Mouse (Mus musculus): ENCODE results near the gene Prrg4.
"Not testable (repeated sequence)": the region's sequence is repeated elsewhere in the genome, so short reads cannot be mapped to it uniquely, and the experiment has no call there.

Gene Prrg4

DNA sequence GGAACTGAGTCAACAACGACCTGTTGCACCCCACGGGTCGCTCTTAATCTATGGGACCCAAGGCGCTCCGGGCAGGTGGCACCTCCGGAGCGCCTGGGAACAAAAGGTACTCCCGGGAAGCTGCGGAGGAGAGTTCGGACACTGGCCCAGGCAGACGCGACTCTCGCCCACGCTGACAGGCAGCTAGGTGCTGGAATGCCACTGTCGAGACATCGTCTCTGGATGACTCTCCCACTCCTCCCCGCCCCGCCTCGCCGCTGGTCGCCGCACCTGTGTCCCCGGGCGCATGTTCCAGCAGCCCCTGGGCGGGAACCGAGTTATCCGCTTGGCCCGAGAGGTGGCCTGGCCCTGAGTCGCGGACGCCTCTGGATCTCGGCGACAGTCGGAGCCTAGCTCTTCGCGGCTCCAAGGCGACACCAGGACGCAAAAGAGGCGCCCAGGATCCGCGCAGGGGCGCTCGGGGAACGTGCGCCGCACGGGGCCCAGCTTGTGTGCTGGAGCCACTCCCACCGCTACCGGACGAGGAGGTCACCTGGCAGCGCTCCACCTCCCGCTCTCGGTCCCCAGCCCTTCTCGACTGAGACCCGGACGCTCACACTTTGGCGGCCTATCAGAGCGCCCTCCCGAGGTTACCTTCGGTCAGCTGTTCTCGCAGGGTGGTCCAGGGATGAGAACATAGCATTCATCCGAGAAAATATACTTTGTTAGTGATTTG is at the start of gene Prrg4:
Prrg4 (minus strand) TSS at position 601 of the 715 bp plus-strand sequence.
- peak; percentile 61 for DNase-seq (ENCODE audit: low spot score)

DNA sequence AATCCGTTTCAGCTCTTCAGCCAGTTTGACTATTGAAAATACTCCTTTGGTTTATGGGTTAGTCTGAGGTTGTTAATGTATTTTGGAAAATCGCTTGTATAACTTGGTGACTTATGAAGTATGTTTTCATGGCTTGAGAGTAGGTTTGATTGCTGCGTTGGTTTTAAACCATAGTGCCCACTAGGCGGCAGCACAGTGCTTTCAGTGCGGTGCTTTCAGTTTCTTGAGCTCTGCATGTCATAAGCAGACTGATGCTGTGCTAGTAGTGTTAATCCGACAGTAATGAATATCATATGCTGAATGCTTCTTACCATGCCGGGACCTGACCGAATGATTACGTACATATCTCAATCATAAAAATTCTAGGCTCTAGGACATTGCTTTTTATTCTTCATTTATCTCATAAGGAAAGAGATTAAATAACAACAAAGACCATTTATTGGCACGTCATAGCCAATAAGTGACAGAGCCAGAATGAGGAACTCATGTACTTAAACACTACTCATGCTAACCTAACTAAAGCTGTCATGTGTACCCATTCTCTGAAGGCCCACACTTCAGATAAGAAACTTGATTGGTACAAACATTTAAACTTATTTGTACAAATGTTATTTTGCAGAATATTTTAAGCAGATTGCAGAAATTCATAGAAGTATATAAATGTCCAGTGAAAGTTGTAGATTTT is 38.3 kb upstream of the Prrg4 start:
- peak; percentile 90 for DNase-seq (ENCODE audit: low spot score)

DNA sequence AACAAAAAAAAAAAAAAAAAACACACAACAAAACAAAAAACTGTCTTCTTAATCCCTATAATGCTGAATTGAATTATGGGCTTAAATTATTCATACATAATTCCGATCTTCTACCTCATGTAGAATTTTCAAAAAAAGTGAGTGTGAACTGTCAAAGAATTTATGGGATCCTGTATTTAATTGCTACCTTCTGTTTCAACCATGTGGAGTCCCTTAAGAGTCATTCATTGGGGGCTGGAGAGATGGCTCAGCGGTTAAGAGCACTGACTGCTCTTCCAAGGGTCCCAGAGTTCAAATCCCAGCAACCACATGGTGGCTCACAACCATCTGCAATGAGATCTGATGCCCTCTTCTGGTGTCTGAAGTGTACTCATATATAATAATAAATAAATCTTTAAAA is 37.7 kb upstream of the Prrg4 start:
- not testable (repeated sequence) for DNase-seq (ENCODE audit: low spot score)

DNA sequence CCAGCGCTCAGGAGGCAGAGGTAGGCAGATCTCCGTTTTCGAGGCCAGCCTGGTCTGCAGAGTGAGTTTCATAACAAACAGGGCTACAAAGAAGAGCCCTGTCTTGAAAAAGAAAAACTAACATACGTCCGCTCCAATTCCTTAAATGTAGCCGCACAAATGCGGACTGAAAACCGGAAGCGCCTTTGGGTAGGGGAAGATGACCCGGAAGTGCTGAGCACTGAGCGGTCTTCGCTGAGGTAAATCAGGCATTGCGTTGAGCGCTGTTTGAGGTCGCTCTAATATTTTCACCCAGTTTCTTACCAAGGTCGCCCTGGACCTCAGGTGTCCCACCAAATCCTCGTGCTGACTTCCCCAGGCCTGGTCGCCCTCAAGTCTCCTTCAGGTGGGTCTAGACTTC is 36.4 kb upstream of the Prrg4 start:
- no peak for DNase-seq (ENCODE audit: low spot score)

DNA sequence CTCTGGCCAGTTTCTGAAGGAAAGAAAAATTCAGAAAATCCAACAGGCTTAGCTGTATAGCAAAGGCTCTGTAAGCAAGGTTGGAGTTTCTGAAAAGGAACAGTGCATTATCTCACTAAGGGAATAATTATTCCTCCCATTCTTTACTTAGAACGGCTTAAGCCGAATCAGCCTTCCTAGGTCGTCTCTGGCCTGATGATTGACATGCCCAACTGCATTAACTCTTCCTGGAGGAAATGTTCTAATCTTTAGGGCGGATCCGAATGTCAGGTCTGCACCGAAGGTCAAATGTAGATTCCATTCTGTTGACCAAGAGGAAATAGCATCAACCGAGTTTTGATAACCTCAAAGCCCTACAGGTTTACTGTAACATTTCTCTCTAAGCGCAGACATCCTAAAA is 29.1 kb upstream of the Prrg4 start:
- no peak for DNase-seq (ENCODE audit: low spot score)

DNA sequence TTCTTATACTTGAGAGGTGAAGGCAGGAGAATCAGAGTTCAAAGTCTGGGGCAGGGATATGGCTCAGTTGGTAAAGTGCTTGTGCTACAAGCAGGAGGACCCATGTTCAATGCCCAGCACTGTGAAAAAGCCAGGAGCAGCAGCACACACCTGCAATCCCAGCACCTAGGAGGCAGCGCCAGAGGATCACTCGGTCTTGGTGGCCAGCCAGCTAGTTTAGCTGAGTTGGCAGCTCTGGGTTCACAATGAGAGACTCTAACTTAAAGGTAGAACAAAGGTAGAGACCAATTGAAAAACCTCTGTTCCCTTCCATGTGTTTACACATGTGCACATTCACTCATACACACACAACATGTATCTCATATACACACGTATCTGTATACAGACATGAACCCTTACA is 19.4 kb upstream of the Prrg4 start:
- no peak for DNase-seq (ENCODE audit: low spot score)

DNA sequence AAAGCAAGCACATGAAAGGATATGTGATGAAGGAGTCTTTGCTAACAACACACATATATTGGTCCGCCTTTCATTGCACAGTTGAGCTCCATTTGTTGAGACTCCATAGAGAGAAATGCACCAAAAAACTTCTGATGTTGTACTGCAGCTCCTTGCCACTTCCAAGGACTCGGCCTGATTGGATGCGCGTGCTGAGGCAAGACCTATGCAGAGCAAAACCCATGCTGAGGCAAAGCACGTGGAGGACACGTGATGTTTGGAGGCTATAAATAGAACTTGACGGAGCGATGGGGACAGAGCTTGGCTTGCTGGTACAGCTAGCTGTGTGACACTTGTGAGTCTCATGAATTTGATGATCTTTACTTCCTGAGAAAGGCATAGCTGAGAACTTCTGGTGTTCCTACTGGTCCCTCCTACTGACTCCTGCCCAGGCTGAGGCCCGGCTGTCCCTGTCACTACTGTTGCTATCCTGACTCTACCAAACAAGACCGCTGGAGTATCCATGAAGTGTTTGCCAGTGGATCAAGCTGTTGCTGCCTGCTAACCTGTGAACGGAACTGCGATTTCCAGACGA is 17.7 kb upstream of the Prrg4 start, which contains the start of gene Ccdc73:
Ccdc73 (plus strand) TSS at position 524 of the 574 bp plus-strand sequence.
- DNase-seq (ENCODE audit: low spot score): no peak

DNA sequence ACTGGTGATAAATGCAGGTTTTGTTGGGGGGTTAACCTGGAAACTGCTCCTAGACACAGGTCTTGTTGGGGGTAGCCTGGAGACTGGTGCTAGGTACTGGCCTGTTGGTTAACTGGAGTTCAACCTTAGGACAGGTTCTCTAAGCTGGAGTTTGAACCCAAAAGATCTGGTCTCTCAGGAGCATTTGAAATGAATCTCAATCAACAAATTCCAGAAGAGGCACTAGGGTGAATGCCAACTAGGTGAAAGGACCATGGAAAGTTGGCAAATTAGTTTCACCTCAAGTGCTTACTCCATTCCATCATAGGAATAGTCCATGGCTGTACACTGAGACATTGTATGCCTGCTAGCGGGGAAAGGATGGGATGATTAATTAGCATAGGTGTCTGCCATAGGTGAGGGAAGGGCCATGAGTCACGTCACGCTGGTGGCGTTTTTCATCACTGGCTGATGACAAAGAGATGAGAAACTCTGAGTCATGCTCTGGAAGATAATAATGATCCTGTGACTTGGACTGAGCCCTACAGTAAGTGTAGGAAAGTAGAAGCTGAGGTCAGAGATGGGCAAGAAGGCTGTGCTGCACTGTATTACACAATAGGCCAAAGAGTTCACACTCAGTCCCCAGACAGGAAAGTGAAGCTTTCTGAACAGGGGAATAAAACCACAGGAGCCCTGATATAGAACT is 14.6 kb upstream of the Prrg4 start:
- DNase-seq (ENCODE audit: low spot score): no peak

DNA sequence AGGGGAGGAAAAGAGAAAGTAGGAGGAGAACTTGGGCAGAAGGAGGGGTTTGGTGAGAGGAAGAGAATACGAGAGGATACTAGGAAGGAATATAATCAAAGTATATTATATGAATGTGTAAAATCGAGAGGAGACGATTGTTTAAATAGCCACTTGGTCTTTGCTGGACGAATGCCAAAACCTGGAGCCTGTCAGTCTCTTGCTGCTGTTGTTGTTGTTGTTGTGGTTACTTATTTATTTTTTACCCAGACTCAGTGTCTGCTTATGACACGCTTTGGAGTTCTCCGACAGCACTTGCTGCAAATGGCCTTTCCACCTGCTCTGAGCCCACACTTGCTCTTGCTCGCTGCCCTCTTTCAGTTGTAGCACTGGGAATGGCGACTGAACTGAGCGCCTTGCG is 10.8 kb upstream of the Prrg4 start:
- DNase-seq (ENCODE audit: low spot score): no peak

DNA sequence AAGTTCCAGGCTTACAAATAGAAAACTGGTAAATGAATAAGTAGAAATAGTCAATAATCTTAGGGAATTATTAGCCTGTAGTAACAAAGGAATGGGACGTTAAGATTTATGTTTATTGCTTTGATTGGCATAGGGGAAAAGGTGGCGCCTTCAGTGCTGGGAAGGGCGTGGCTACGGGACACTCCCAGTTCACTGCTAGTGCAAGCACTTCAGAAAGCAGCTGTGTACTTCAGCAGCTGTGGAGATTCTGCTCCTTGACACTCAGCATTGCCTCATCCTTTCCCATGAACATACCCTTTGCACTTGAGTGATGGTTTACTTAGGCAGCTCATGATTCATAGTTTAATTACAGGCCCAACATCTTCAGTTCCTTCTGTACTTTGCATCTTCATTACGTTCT is 9.4 kb upstream of the Prrg4 start:
- DNase-seq (ENCODE audit: low spot score): no peak

DNA sequence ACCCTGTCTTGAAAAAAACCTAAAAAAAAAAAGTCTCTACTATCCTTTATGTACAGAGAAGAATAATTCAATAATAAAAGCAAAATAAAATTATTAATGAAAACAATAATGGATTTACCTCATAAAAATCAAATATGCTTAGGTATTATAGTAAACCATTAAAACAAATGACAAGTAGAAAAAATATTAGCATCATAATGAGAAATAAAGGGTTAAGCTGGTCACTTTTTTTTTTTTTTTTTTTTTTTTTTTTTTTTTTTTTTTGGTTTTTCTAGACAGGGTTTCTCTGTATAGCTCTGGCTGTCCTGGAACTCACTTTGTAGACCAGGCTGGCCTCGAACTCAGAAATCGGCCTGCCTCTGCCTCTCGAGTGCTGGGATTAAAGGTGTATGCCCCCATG is 8.4 kb upstream of the Prrg4 start:
- not testable (repeated sequence) for DNase-seq (ENCODE audit: low spot score)

DNA sequence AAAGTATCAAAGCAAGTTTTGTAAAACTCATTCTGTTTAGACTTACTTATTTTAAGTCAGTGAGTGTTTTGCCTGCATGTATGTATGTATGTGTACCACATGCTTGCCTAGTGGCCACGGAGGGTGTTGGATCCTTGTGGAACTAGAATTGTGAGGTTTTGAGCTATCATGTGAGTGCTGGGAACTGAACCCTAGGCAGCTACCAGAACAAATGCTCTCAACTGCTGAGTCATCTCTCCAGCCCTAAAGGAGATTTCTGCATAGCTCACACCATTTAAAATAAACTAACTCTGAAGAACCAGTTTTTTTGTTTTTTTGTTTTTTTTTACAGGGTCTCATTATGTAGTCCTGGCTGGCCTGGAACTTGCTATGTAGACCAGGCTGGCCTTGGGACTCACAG is 6.5 kb upstream of the Prrg4 start:
- no peak for DNase-seq (ENCODE audit: low spot score)

DNA sequence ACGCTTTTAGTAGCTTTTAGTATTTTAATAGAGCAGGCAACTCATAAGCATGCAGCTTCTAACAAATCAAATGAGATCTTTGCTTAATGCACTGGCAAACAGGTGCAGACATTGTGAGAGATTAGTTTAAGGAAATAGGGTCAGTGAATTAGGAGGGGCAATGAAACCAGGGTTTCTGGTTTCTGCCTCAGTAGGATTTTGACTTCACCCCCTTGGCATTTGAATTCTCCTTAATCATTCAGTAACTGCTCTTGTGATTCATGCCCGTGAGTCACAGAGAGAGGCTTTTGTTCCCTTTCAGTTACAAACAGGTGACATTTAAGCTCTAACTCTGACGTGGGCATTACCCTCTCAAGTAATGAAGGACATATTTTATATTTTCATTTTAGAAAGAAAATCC is 6.1 kb upstream of the Prrg4 start:
- no peak for DNase-seq (ENCODE audit: low spot score)

DNA sequence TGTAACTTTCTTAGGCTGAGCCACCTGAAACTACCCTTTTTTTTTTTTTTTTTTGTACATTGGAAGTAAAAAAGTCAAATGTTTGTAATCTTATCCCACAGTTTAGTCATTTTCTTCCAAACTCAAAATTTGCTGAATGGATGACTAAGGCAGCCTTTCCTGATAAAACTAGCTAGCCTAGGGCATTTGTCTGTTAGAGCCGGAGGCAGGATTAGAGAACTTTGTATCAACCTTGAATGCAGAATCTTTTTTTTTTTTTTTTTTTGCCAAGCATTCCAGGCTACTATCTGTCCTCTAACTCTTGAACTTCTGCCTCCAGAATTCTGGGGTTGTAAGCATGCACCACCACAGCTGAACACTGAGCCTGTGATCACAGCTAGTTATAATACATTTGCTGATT is 5.2 kb upstream of the Prrg4 start:
- no peak for DNase-seq (ENCODE audit: low spot score)

DNA sequence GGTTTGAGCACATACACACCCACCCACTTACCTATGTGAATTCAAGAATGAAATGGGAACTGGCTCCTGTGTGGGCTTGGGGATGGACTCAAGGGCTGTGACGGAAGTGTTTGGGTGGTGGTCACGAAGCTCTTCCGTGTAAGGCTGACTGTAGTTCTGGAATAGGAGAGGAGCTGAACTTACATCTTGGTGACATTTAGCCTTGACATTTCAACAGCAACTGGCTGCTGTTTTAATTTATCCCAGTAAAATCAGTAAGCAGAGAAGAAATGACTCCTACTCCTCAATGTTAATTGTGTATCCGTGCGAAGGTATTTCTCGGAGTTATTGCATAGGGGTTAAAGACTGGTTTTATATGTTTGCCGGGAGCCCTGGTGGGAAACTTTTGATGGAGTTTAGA is 2.9 kb upstream of the Prrg4 start:
- no peak for DNase-seq (ENCODE audit: low spot score)

DNA sequence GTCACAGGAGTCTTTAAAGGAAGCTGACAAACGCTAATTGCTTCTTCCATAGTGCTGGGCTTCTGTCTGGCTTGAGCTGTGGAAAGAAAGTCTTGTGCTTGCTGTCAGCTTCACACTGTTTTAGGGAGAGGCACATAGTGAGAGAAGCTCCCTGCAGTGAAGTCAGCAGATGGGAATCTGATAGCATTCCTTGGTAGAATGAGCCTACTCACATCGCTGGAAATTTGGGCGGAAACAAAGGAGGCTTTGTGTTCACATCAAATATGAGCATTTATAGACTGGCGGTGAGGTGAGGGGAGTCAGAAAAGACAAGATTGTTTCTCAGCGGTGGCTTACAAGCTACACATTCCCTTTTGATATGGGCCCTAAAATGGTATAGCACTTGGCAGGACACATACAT is 2.0 kb upstream of the Prrg4 start:
- peak; percentile 39 for DNase-seq (ENCODE audit: low spot score)

DNA sequence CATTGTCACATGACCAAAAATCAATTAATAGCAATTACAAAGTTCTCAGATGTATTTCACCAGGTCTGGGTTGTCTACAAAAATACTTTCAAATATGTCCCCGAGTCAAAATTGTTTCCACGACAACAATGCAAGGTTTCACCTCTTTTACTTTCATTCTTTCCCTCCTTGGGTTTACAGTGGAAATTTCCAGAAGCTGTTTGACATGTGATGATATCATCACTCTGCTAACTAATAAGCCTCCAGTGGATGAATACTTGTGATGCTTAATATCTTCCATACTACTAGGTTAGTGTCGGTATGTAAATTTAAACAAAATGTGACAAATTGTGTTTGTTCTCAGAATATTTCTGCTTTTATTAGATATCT is 299 bp upstream of the Prrg4 start:
- DNase-seq (ENCODE audit: low spot score): no peak

DNA sequence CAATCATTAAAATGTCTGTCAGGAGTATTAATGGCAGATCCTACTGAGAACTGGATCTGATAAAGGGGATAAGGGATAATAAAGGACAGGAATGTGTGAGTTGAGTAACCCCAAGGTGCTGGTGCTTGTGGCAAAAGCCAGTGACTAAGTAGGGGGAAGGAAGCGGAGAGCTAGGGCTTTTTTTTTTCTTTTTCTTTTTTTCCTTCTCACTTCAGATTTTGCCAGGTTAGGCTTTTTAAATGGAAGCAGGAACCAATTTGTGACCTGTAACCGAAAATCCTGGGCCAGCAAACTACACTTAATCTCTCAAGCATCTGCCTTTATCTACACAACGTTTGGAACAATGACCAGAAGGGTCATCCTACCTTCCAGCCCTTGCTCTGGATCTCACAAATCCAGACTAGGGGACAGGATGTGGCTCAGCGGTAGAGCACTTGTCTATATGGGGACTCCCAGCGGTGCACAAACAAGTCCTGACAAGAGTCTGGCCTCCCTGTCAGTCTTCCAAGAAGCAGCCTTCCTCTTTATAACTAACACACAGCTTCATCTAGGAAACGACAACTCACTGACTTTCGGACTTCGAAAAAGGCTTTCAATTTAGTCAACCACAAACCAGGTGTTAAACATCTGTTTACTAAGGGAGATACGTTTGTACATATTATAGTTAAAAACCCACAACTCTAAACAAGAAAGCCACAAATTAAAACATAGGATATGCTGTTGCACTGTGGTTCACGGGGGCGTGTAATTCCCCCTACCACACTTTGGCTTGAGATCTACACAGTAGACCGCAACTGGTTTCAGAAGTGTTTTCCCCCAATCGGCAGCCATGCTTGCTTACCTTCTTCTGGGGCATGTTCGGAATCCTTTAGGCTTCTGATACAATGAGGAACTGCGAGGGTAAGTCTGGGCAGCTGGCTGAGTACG is 1.2 kb downstream of the Prrg4 start:
- peak; percentile 26 for DNase-seq (ENCODE audit: low spot score)

DNA sequence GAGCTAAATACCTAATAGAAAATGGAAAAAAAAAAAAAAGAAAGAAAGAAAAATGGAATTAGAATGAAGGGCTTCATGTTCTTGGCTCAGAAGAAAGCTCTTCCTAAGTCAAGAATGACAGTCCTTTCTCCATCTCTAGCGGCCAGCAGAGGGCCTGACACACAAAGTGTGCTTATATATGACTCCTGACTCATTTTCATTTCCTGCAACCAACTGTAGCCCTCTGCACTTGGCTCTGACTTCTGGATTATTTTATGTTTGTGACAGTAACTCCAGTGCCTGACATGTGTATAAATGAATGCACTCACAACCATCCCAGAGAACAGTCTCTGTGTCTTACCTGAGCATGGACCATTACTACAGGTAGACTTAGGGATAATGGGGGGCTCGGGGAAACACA is 2.0 kb downstream of the Prrg4 start:
- DNase-seq (ENCODE audit: low spot score): peak; percentile 60

DNA sequence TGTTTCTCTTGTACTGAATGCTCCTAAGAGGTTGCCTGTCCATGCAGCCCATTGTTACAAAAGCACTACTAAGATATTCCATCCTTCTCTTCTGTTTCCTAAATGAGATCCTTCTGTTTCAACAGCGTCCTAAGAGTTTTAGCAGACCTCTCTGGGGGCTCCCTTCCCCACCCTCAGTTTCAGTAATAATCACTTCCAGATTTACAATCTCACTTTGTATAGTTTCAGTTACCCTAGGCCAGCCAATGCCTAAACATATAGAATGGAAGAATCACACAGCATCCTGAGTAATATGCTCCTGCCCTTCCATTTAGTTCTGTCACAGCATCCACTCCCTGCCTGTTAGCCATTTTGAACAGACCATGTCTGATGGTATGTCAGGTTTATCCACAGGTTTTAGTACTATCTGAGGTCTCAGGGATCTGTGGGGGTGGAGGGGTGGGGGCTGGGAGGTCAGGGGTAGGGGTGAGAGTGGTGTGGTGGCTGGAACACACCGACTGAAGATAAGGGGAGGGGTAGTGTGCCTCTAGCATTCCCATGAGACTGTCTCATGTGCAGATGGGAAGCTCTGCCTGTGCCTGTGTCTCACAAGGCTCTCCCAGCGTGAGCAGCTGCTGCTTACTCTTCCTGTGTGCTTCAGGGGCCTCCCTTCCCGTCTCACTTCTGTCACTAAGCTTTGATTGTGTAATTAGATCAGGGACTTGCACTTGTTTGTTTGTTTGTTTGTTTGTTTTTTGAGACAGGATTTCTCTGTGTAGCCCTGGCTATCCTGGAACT is 2.9 kb downstream of the Prrg4 start:
- DNase-seq (ENCODE audit: low spot score): peak; percentile 21

DNA sequence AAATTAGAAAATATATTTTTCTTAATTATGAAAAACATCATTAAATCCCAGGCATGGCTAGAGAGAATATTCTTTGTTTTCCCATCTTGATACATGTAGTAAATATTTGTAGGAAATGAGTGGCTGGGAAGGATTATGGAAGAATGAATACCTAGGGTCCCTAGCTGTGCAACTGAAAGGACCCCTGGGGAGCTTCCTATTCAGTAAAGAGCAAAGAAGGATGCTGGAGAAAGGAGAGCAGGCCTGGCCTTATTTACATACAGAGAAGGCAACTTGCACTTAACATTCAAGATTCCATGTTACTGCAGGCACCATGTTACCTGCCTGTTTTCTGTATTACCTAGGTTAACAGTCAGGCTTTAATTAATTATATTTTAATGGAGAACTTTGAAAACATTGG is 7.1 kb downstream of the Prrg4 start:
- no peak for DNase-seq (ENCODE audit: low spot score)
